Mouse (Mus musculus) lung, postnatal 0 days (tissue): ENCODE data around the gene Gys1.

Source experiments
- CTCF ChIP-seq: IDR thresholded peaks from 2 replicates; pipeline ENCODE4 v1.5.1; 2016; ENCODE audit warnings: antibody characterized with exemption, mild to moderate bottlenecking
- EP300 ChIP-seq: IDR thresholded peaks from 2 replicates; pipeline ENCODE4 v1.6.1; 2016; ENCODE audit warnings: antibody characterized with exemption, mild to moderate bottlenecking, control low read depth

DNA sequence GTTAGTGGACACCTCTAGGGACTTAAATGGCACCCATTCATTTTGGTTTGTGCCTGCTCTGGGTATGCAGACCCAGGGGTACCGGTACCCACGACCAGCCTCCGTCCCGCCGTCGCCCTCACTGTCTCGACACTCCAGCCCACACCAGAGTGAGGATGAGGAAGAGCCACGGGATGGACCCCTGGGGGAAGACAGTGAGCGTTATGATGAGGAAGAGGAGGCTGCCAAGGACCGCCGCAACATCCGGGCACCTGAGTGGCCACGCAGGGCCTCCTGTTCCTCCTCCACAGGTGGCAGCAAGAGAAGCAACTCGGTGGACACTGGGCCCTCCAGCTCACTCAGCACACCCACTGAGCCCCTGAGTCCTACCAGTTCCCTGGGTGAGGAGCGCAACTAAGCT, 20.3 kb downstream of the Gys1 start:
- TF ChIP-seq CTCF (no peak), EP300 (no peak)
